Mouse (Mus musculus): ENCODE data around the gene Tha1.

DNA sequence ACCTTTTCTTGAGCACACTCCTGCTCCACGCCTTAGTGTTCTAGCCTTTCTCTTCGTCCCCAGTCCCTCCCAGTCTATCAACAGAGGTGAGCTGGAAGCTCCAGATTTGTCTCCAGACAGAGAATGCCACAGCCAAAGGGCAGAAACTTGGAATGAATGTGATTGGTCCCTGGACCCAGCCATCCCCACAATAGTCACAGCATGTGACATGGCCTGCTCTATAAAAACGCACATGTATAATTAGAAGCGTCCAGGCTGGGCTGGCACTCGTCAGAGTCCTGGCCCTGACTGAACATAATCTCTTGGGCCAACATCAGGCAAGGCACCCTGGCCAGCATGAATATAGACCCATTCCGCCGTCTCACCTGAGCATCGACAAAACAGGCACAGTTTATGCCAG lies 54.2 kb downstream of the Tha1 start:
- TF ChIP-seq CTCF (IDR thresholded peaks at IDR 0.05; ENCODE audit: insufficient read depth, low read depth, low read length), result no peak
- TF ChIP-seq POLR2A (IDR thresholded peaks at IDR 0.05; ENCODE audit: insufficient read depth, low read depth, low read length), result no peak

Data from olfactory bulb, adult 2 months (tissue).